Mouse (Mus musculus): ENCODE data around the gene Chmp1a. TPM values are rescaled to one million over a fixed set of nuclear protein-coding genes. Genes with fewer than 3 reads are reported as not detected.

Gene Chmp1a
- total and polyA plus RNA-seq, 3 experiments = 104 to 107 (median 105) TPM

- peak; percentile 40 for DNase-seq
Measured at GRCm38 (mm10) chr8:123155177-123155576, 57.4 kb downstream of the Chmp1a start.

Other genes starting within 250 kb of the Chmp1a start
- gene Ankrd11, start 170.5 kb downstream of the Chmp1a start, total RNA-seq (2021) = 10 to 100 TPM; 65.4 to 86.9 TPM
- gene Ankrd11, start 170.5 kb downstream of the Chmp1a start, polyA plus RNA-seq (2012; rRNA removed) = 54.8 and 88.0 TPM in 2 replicates
- gene Spg7, start 149.8 kb downstream of the Chmp1a start, total RNA-seq (2021) = 10 to 100 TPM; 78.4 to 80.1 TPM
- gene Spg7, start 149.8 kb downstream of the Chmp1a start, polyA plus RNA-seq (2012; rRNA removed) = 246 and 255 TPM in 2 replicates
- 100 to 1,000 TPM; 419 to 701 TPM for gene Rpl13, start 110.4 kb downstream of the Chmp1a start, total RNA-seq (2021)
- 2,347 and 2,800 TPM in 2 replicates for gene Rpl13, start 110.4 kb downstream of the Chmp1a start, polyA plus RNA-seq (2012; rRNA removed)
- 1 to 10 TPM; 3.8 to 5.7 TPM for gene Cpne7, start 95.4 kb downstream of the Chmp1a start, total RNA-seq (2021)
- gene Cpne7, start 95.4 kb downstream of the Chmp1a start, polyA plus RNA-seq (2012; rRNA removed) = 5.1 and 6.1 TPM in 2 replicates
- gene Sult5a1, start 54.4 kb downstream of the Chmp1a start, total RNA-seq (2021) = 10 to 100 TPM in 1 of 2 experiments, 1 to 10 TPM in 1; 7.6 to 10.1 TPM
- 18.8 and 20.4 TPM in 2 replicates for gene Sult5a1, start 54.4 kb downstream of the Chmp1a start, polyA plus RNA-seq (2012; rRNA removed)
- 10 to 100 TPM; 52.8 to 57.4 TPM for gene Dpep1, start 26.5 kb downstream of the Chmp1a start, total RNA-seq (2021)
- gene Dpep1, start 26.5 kb downstream of the Chmp1a start, polyA plus RNA-seq (2012; rRNA removed) = 50.3 and 62.4 TPM in 2 replicates
- 1 to 10 TPM; 1.0 to 6.9 TPM for gene Spata33, start 69 bp upstream of the Chmp1a start, total RNA-seq (2021)
- gene Spata33, start 69 bp upstream of the Chmp1a start, polyA plus RNA-seq (2012; rRNA removed) = 0.70 and 0.71 TPM in 2 replicates
- gene Cdk10, start 12.1 kb upstream of the Chmp1a start, total RNA-seq (2021) = 10 to 100 TPM; 51.0 to 53.6 TPM
- gene Cdk10, start 12.1 kb upstream of the Chmp1a start, polyA plus RNA-seq (2012; rRNA removed) = 63.8 and 67.8 TPM in 2 replicates
- gene Spata2l, start 23.5 kb upstream of the Chmp1a start, total RNA-seq (2021) = 10 to 100 TPM; 12.3 to 15.6 TPM
- 37.1 and 62.5 TPM in 2 replicates for gene Spata2l, start 23.5 kb upstream of the Chmp1a start, polyA plus RNA-seq (2012; rRNA removed)
- gene Zfp276, start 41.4 kb upstream of the Chmp1a start, total RNA-seq (2021) = 10 to 100 TPM; 19.8 to 21.5 TPM
- 45.0 and 45.6 TPM in 2 replicates for gene Zfp276, start 41.4 kb upstream of the Chmp1a start, polyA plus RNA-seq (2012; rRNA removed)
- gene Vps9d1, start 41.6 kb upstream of the Chmp1a start, total RNA-seq (2021) = 10 to 100 TPM; 29.4 to 34.0 TPM
- 161 and 188 TPM in 2 replicates for gene Vps9d1, start 41.6 kb upstream of the Chmp1a start, polyA plus RNA-seq (2012; rRNA removed)
- gene Fanca, start 105.8 kb upstream of the Chmp1a start, total RNA-seq (2021) = 1 to 10 TPM; 3.6 to 7.2 TPM
- 8.1 and 10.2 TPM in 2 replicates for gene Fanca, start 105.8 kb upstream of the Chmp1a start, polyA plus RNA-seq (2012; rRNA removed)
- gene Spire2, start 120.0 kb upstream of the Chmp1a start, total RNA-seq (2021) = 1 to 10 TPM; 1.4 to 2.6 TPM
- 0.93 and 3.0 TPM in 2 replicates for gene Spire2, start 120.0 kb upstream of the Chmp1a start, polyA plus RNA-seq (2012; rRNA removed)
- 100 to 1,000 TPM; 230 to 235 TPM for gene Tcf25, start 161.0 kb upstream of the Chmp1a start, total RNA-seq (2021)
- 151 and 158 TPM in 2 replicates for gene Tcf25, start 161.0 kb upstream of the Chmp1a start, polyA plus RNA-seq (2012; rRNA removed)
- gene Mc1r, start 194.3 kb upstream of the Chmp1a start, total RNA-seq (2021) = not detected
- gene Mc1r, start 194.3 kb upstream of the Chmp1a start, polyA plus RNA-seq (2012; rRNA removed) = not detected in 2 replicates
- gene Tubb3, start 198.7 kb upstream of the Chmp1a start, total RNA-seq (2021) = 1 to 10 TPM; 2.4 to 8.3 TPM
- 3.8 and 21.1 TPM in 2 replicates for gene Tubb3, start 198.7 kb upstream of the Chmp1a start, polyA plus RNA-seq (2012; rRNA removed)
- gene Def8, start 210.8 kb upstream of the Chmp1a start, total RNA-seq (2021) = 10 to 100 TPM; 26.0 to 31.7 TPM
- gene Def8, start 210.8 kb upstream of the Chmp1a start, polyA plus RNA-seq (2012; rRNA removed) = 24.0 and 24.6 TPM in 2 replicates

Data from adrenal gland, adult 2 months (tissue).